Mouse (Mus musculus) midbrain, embryonic 11.5 days (tissue): ENCODE results near the gene Ptpn11. TPM values are rescaled to one million over a fixed set of nuclear protein-coding genes. Genes with fewer than 3 reads are reported as not detected.
A peak's percentile ranks its signal among the peaks of the same experiment; 100 is the strongest.
"Not testable (repeated sequence)": the region's sequence is repeated elsewhere in the genome, so short reads cannot be mapped to it uniquely, and the experiment has no call there.

Experiments used
- ATAC-seq: fragments of 200-750 bp; cut with Nextera tagmentation; 2 replicates; pipeline ENCODE4 v1.8.0; 2017; ENCODE audit warnings: moderate TSS enrichment, moderate library complexity; ENCODE audit not compliant: low FRiP score
- DNase-seq: peaks from one replicate; pipeline ENCODE4 v3.0.0; 2015; ENCODE audit warnings: low spot score; ENCODE audit errors: missing footprints
- H3K27ac ChIP-seq: fragments of 300-500 bp; sonication (generic); 2 replicates; pipeline ENCODE4 v1.5.1; 2014; ENCODE audit warnings: low read depth, low read length
- H3K27me3 ChIP-seq: fragments of 300-500 bp; sonication (generic); 2 replicates; pipeline ENCODE4 v1.6.1; 2014; ENCODE audit warnings: mild to moderate bottlenecking, low read length, moderate library complexity, mixed read lengths; ENCODE audit not compliant: control insufficient read depth, insufficient read depth
- H3K36me3 ChIP-seq: fragments of 300-500 bp; sonication (generic); 2 replicates; pipeline ENCODE4 v1.6.1; 2014; ENCODE audit warnings: mild to moderate bottlenecking, low read length, moderate library complexity, mixed read lengths; ENCODE audit not compliant: control insufficient read depth, insufficient read depth
- H3K4me1 ChIP-seq: fragments of 300-500 bp; sonication (generic); 2 replicates; pipeline ENCODE4 v1.6.1; 2014; ENCODE audit warnings: low read length; ENCODE audit not compliant: control insufficient read depth, insufficient read depth
- H3K4me2 ChIP-seq: fragments of 300-500 bp; sonication (generic); 2 replicates; pipeline ENCODE4 v1.6.1; 2014; ENCODE audit warnings: mild to moderate bottlenecking, moderate library complexity
- H3K4me3 ChIP-seq: fragments of 300-500 bp; sonication (generic); 2 replicates; pipeline ENCODE4 v1.5.1; 2014; ENCODE audit warnings: low read depth, low read length
- H3K9ac ChIP-seq: fragments of 300-500 bp; sonication (generic); 2 replicates; pipeline ENCODE4 v1.6.1; 2014; ENCODE audit warnings: low read length
- H3K9me3 ChIP-seq: fragments of 300-500 bp; sonication (generic); 2 replicates; pipeline ENCODE4 v1.6.1; 2016; ENCODE audit warnings: low read length; ENCODE audit not compliant: control insufficient read depth
- WGBS: fragments of 180-500 bp; shearing (Covaris S2); extraction: QIAGEN DNeasy Blood & Tissue Kit; methylation state at CpG from one replicate; pipeline ENCODE4 v1.1.7; 2014; 5-methylcytosine and 5-hydroxymethylcytosine counted together
- polyA plus RNA-seq: library from polyadenylated mRNA; unstranded; fragments of >200 nt; fragmentation: Nextera tagmentation; extraction: Ambion mirVana; gene quantifications from 2 replicates; pipeline ENCODE4 v1.2.1, GENCODE M21; 2014

The Ptpn11 gene
- polyA plus RNA-seq, 1 experiment from 2014 or later, result 25.2 TPM

DNA sequence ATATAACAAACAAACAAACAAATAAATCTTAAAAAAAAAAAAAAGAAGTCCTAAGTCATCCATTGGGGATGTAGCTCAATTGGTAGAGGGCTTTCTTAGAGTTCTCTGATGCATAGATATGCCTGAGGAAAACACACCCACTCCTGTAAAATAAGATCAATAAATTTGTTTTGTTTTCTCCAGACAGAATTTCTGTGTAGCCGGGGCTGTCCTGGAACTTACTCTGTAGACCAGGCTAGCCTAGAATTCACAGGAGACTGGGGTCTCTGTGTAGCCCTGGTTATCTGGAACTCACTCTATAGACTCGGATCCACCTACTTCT, 26.1 kb upstream of the Ptpn11 start:
- H3K9me3 ChIP-seq, result no peaks in the 10 kb centered on the region
- 91% methylated on average over 2 of the region's 2 CpGs for WGBS
- no peak overlapping the region for H3K27ac ChIP-seq
- H3K27me3 ChIP-seq, result no peaks in the 10 kb centered on the region
- H3K4me2 ChIP-seq, result no peak overlapping the region
- peaks cover 2% of the 10 kb centered on the region; the same call in 1 of the 2 replicates for H3K36me3 ChIP-seq
- no peak for DNase-seq
- peaks cover 9% of the 10 kb centered on the region for H3K4me1 ChIP-seq
- H3K9ac ChIP-seq, result no peak overlapping the region
- no peak for ATAC-seq
- no peak overlapping the region for H3K4me3 ChIP-seq

- not testable (repeated sequence) for H3K27me3 ChIP-seq, H3K36me3 ChIP-seq, DNase-seq, ATAC-seq, H3K9me3 ChIP-seq, H3K4me1 ChIP-seq, H3K4me3 ChIP-seq, H3K9ac ChIP-seq, H3K4me2 ChIP-seq, H3K27ac ChIP-seq
- 89% methylated on average over 9 of the region's 9 CpGs for WGBS
These were observed 25.6 kb upstream of the Ptpn11 start for GRCm38 (mm10) chr5:121216584-121217312.

DNA sequence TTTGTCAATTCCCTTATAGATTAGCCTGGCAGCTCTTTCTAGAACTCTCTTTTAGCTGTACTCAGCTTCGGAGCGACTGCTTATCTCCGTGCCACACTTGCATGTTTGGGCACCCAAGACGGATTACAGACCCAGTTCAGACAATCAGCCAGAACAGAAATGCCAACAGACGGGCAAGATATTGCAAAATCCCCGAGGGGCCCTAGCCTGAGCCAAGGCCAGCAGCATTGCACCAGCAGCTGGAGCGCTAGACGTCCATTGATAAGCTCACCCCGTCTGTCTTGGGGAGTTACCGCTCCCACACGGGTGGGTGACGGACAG, 24.9 kb upstream of the Ptpn11 start:
- no peak overlapping the region for H3K4me2 ChIP-seq
- 82% methylated on average over 12 of the region's 12 CpGs for WGBS

DNA sequence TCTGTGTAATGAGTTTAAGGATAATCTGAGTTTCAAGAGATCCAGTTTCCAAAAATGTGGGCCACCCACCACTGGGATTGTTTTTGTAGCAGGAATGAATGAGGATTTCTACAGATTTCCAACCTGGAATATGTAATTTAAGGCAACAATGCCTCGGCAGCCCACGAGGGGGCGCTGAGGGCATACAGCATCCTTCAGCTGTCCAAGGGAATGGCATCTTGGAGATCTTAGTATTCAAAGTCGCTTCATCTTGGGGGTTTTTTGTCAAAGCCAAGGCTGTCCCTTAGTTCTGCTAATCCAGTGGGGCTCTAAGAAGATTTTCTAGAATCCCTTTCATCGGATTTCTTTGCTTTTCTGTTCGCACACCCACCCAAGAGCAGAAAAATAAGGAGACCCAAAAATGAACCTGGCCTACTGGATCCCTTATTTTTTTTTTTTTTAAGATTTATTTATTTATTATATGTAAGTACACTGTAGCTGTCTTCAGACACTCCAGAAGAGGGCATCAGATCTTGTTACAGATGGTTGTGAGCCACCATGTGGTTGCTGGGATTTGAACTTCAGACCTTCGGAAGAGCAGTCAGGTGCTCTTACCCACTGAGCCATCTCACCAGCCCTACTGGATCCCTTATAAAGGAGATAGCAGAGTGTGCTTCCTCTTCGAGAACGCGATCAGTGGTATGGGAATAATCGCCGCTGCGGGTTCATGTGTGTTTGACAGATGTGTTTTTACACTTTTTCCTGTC, 24.4 kb upstream of the Ptpn11 start:
- DNase-seq (peak; percentile 97), ATAC-seq (no peak)
- Histone ChIP-seq H3K36me3 (peaks cover 17% of the 10 kb centered on the region), H3K4me2 (no peak overlapping the region), H3K27ac (no peak overlapping the region), H3K4me3 (no peak overlapping the region), H3K9me3 (no peaks in the 10 kb centered on the region), H3K9ac (no peak overlapping the region), H3K27me3 (no peaks in the 10 kb centered on the region), H3K4me1 (no peaks in the 10 kb centered on the region; the same call in 1 of the 2 replicates)
- 50% methylated on average over 13 of the region's 13 CpGs for WGBS

More for the DNA sequence above, 24.9 kb upstream of the Ptpn11 start:
- Histone ChIP-seq H3K4me3 (no peak overlapping the region), H3K4me1 (no peaks in the 10 kb centered on the region; the same call in 1 of the 2 replicates), H3K27ac (no peak overlapping the region), H3K27me3 (no peaks in the 10 kb centered on the region), H3K9ac (no peak overlapping the region), H3K36me3 (peaks cover 13% of the 10 kb centered on the region), H3K9me3 (no peaks in the 10 kb centered on the region)
- ATAC-seq (no peak), DNase-seq (no peak)

- H3K36me3 ChIP-seq, result peaks cover 23% of the 10 kb centered on the region
- H3K4me1 ChIP-seq, result no peaks in the 10 kb centered on the region; the same call in 1 of the 2 replicates
- no peak overlapping the region for H3K4me2 ChIP-seq
- H3K27me3 ChIP-seq, result no peaks in the 10 kb centered on the region
- H3K9ac ChIP-seq, result no peak overlapping the region
- H3K4me3 ChIP-seq, result no peak overlapping the region
- ATAC-seq (no peak), DNase-seq (no peak)
- 56% methylated on average over 7 of the region's 7 CpGs for WGBS
- no peak overlapping the region for H3K27ac ChIP-seq
- no peaks in the 10 kb centered on the region for H3K9me3 ChIP-seq
These were observed 23.5 kb upstream of the Ptpn11 start for GRCm38 (mm10) chr5:121214707-121215106.

- H3K4me1 ChIP-seq, result no peaks in the 10 kb centered on the region; the same call in 1 of the 2 replicates
- H3K4me2 ChIP-seq, result no peak overlapping the region
- H3K27me3 ChIP-seq, result no peaks in the 10 kb centered on the region
- WGBS, result 93% methylated on average over 6 of the region's 6 CpGs
- ATAC-seq (no peak), DNase-seq (peak; percentile 68)
- H3K9me3 ChIP-seq, result no peaks in the 10 kb centered on the region
- peaks cover 45% of the 10 kb centered on the region for H3K36me3 ChIP-seq
- no peak overlapping the region for H3K9ac ChIP-seq
- H3K27ac ChIP-seq, result no peak overlapping the region
- no peak overlapping the region for H3K4me3 ChIP-seq
These were observed 20.9 kb upstream of the Ptpn11 start for GRCm38 (mm10) chr5:121212108-121212507.

DNA sequence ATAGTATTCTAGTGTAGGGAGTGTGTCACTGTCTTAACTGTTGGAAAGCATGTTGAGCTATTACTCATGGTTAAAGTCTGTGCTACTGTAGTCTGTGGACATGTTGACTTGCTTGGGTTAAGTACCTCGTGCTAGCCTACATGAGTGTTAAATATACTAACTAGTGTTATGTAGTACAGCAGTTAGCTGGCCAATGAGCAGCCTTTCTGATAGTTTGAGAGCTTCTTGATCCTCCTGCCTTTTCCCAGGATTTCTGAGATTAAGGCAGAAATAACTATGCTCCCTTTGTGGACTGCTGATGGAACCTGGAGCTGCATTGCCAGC, 19.4 kb upstream of the Ptpn11 start:
- Histone ChIP-seq H3K9me3 (no peaks in the 10 kb centered on the region), H3K27me3 (no peaks in the 10 kb centered on the region), H3K4me3 (no peak overlapping the region), H3K9ac (no peak overlapping the region), H3K36me3 (peaks cover 55% of the 10 kb centered on the region), H3K4me1 (peaks cover 7% of the 10 kb centered on the region), H3K4me2 (no peak overlapping the region), H3K27ac (no peak overlapping the region)
- no peak for ATAC-seq
- 87% methylated on average over 1 of the region's 1 CpGs for WGBS
- peak; percentile 77 for DNase-seq

- H3K27me3 ChIP-seq, result no peaks in the 10 kb centered on the region
- no peaks in the 10 kb centered on the region for H3K9me3 ChIP-seq
- DNase-seq (no peak), ATAC-seq (no peak)
- H3K4me2 ChIP-seq, result no peak overlapping the region
- no peak overlapping the region for H3K4me3 ChIP-seq
- no peak overlapping the region for H3K9ac ChIP-seq
- 94% methylated on average over 9 of the region's 9 CpGs for WGBS
- peaks cover 55% of the 10 kb centered on the region for H3K36me3 ChIP-seq
- H3K27ac ChIP-seq, result no peak overlapping the region
- H3K4me1 ChIP-seq, result peaks cover 9% of the 10 kb centered on the region
These were observed 18.8 kb upstream of the Ptpn11 start for GRCm38 (mm10) chr5:121209755-121210600.

DNA sequence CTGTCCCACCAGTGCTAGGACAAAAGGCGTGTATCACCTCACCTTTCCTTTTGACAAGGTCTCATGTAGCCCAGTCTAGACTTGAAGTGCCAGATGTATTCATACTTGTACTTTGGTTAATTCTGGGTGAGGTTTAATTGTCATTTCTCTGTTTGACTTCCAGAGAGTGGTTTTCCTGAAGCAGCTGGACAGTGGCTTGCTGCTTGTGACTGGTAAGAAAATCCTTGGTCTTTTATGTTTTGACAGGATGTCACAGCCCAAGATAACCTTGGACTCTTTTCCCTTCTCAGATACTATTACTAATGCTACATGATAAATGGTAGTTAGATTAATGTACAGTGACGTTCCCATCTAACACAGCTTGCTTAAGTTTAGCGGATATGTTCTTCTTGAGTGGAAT, 15.8 kb upstream of the Ptpn11 start:
- ATAC-seq, result no peak
- no peak overlapping the region for H3K27ac ChIP-seq
- H3K36me3 ChIP-seq, result peaks cover 50% of the 10 kb centered on the region
- no peak overlapping the region for H3K9ac ChIP-seq
- 93% methylated on average over 3 of the region's 3 CpGs for WGBS
- H3K4me1 ChIP-seq, result peaks cover 9% of the 10 kb centered on the region
- H3K27me3 ChIP-seq, result no peaks in the 10 kb centered on the region
- no peak overlapping the region for H3K4me2 ChIP-seq
- no peaks in the 10 kb centered on the region for H3K9me3 ChIP-seq
- DNase-seq, result peak; percentile 61
- H3K4me3 ChIP-seq, result no peak overlapping the region
